Mouse (Mus musculus) ovary, postnatal 36 days (tissue): ENCODE results near the gene Foxl1.

Source experiments
- DNase-seq: peaks from one replicate; pipeline ENCODE4 v3.0.0; 2022; ENCODE audit warnings: low spot score, mixed read lengths

The Foxl1 gene

GRCm38 (mm10) chr8:121170116-121170515 lies 42.4 kb downstream of the Foxl1 start:
- no peak for DNase-seq

- DNase-seq = peak; percentile 23
These were observed 43.1 kb downstream of the Foxl1 start for GRCm38 (mm10) chr8:121170626-121171552.

GRCm38 (mm10) chr8:121172567-121172966 lies 44.8 kb downstream of the Foxl1 start:
- no peak for DNase-seq

GRCm38 (mm10) chr8:121174178-121174577 lies 46.4 kb downstream of the Foxl1 start:
- DNase-seq = no peak

GRCm38 (mm10) chr8:121174721-121175539 lies 47.2 kb downstream of the Foxl1 start:
- no peak for DNase-seq

- DNase-seq = no peak
These were observed 47.9 kb downstream of the Foxl1 start for GRCm38 (mm10) chr8:121175540-121176090.

- no peak for DNase-seq
These were observed 48.6 kb downstream of the Foxl1 start for GRCm38 (mm10) chr8:121176291-121176690.
